Comparison of ENCODE assay signal across 8 mouse cellular contexts in genomic region chr5:66618597-66618996, GRCm38 (mm10). TPM values are rescaled to one million over a fixed set of nuclear protein-coding genes. Genes with fewer than 3 reads are reported as not detected.
DNase-seq lines count a peak whose midpoint lies in the region; ATAC-seq and TF ChIP-seq lines count a peak whose summit lies in the region.

Gene Apbb2 (minus strand): TSS chr5:66618784.

- under 1% methylated on average over 39 of the region's 39 CpGs for WGBS in hindbrain, embryonic 15.5 days

- H3K27ac ChIP-seq in hindbrain, embryonic 15.5 days (replicated peaks) = peak within 1 kb of the TSS; percentile 95

- no peak for TF ChIP-seq CTCF in Patski (IDR thresholded peaks at IDR 0.05)

- H3K36me3 ChIP-seq in hindbrain, embryonic 15.5 days = no peaks in the 10 kb centered on the region

- peak; percentile 70 for DNase-seq in Patski (ENCODE audit: low read depth, low spot score)
- DNase-seq in cerebellum, postnatal 14 days = peak; percentile 95
- DNase-seq in gastrocnemius, adult 18-20 months (ENCODE audit: low spot score) = peak; percentile 93
- DNase-seq in layer of hippocampus, postnatal 36 days = peak; percentile 96
- DNase-seq in lung, postnatal 25 days (ENCODE audit: low spot score) = peak; percentile 95
- DNase-seq in retina, postnatal 1 day = peak; percentile 98
- peak; percentile 95 for DNase-seq in thymus, postnatal 4 days

- CTCF ChIA-PET in Patski (lab: Charles Lee) = interaction anchor here (0.7 to 2.0 kb wide), 18 partner anchors 9 to 249 kb away, joined by 3 to 12 read pairs (median 3); no protein-coding TSS in a partner anchor

- H3K9me3 ChIP-seq in hindbrain, embryonic 15.5 days = no peaks in the 10 kb centered on the region

- POLR2A ChIA-PET in Patski (lab: Charles Lee) = interaction anchor here (0.7 to 2.0 kb wide), 9 partner anchors 26 to 357 kb away, joined by 3 to 10 read pairs (median 4); no protein-coding TSS in a partner anchor

- peak; percentile 95 for ATAC-seq in Patski
- ATAC-seq in hindbrain, embryonic 15.5 days (ENCODE audit: low FRiP score, low read depth) = peak; percentile 95

- H3K9ac ChIP-seq in hindbrain, embryonic 15.5 days = peak within 1 kb of the TSS; percentile 89

- H3K4me2 ChIP-seq in hindbrain, embryonic 15.5 days = peak within 1 kb of the TSS; percentile 67

- peak within 1 kb of the TSS; percentile 89 for H3K4me3 ChIP-seq in hindbrain, embryonic 15.5 days

- H3K27me3 ChIP-seq in Patski = no peaks in the 10 kb centered on the region
- no peaks in the 10 kb centered on the region for H3K27me3 ChIP-seq in hindbrain, embryonic 15.5 days

- peaks cover 45% of the 10 kb centered on the region for H3K4me1 ChIP-seq in hindbrain, embryonic 15.5 days (replicated peaks)

- in situ Hi-C loops in Patski (cut with MboI; ENCODE audit: low pct_unique_long_range_greater_than_20kb) = loop anchor here (5.0 to 25.0 kb wide), 2 partner anchors 66 to 231 kb away; no protein-coding TSS in a partner anchor

RNA-seq across cellular contexts. Expression of gene Apbb2, which starts in this region (rescaled TPM):
- polyA plus RNA-seq in Patski (2021) = 38.0 TPM
- 10 to 100 TPM; 37.4 to 40.4 TPM for total RNA-seq in gastrocnemius, adult 18-20 months (2021)
- 108 and 124 TPM in 2 replicates for polyA plus RNA-seq in hindbrain, embryonic 15.5 days (2015; fragmentation: Nextera tagmentation; extraction: Ambion mirVana)
- 10 to 100 TPM; 48.7 to 59.2 TPM for total RNA-seq in layer of hippocampus, postnatal 36 days (2021)

Comparison
In these comparisons a context has a peak if more than half of its experiments do, and no peak if none do; other contexts are left out.
1. Peak in every context shown above with its lines: DNase-seq, ATAC-seq, H3K4me3 ChIP-seq and H3K27ac ChIP-seq.